Mouse (Mus musculus) spleen, postnatal 14 days (tissue): ENCODE data around the gene Fndc3c1.
"Not testable (repeated sequence)": the region's sequence is repeated elsewhere in the genome, so short reads cannot be mapped to it uniquely, and the experiment has no call there.

Experiments used
- DNase-seq, 2 experiments: peaks; one replicate each; pipeline ENCODE4 v3.0.0; 2021 to 2022; ENCODE audit warnings: low spot score in 2 of 2

Gene Fndc3c1

DNA sequence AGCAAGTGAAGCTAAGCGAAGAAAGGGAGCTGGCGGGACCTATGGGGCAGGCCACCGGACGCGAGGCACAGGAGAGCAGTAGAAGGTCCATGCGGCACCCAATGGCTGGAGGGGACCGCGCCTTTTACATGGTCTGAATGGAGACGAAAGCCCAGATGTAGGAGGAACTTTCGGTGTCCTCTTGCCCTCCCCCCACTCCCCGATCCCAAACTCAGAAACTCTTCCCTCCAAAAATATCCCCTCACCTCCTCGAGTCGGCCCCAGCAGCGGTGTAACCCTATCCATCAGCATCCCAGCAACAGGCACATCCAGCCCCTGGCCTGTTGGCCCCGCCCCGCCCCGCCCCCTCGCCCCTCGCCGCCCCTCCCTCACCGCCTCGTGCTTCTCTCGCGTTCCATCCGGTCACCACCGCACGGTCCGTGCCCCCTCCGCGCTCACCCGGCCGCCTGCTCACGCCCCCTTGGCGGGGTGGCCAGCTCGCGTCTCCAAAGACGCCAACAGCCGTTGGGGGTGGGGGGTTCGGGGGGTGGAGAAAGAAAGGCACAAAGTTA, at the start of gene Fndc3c1:
Fndc3c1 (minus strand) TSS at position 301 of the 551 bp plus-strand sequence.
- no peak for DNase-seq

GRCm38 (mm10) chrX:106486451-106486850, 1.2 kb upstream of the Fndc3c1 start:
- DNase-seq, result no peak

GRCm38 (mm10) chrX:106485671-106486070, 470 bp upstream of the Fndc3c1 start:
- no peak for DNase-seq

- not testable (repeated sequence) for DNase-seq
Measured at GRCm38 (mm10) chrX:106479891-106480290, 5.3 kb downstream of the Fndc3c1 start.

DNA sequence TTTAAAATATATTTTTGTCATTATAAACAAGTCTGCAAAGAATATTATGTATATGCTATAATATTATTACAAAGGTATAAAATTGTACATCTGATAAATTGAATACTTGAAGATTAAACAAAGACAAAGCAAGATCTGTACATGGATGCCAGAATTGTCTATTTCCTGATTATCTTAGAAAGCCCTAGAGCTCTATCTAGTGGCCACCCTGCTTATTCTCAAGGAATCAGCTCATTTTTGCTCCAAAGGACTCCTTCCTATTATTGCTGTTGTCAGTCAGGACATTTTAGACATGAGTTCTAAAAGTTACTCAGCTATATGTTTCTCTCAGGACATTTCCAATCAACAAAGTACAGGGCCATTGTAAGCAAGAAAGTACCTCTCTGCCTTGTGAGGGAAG, 99.9 kb downstream of the Fndc3c1 start:
- no peak for DNase-seq

DNA sequence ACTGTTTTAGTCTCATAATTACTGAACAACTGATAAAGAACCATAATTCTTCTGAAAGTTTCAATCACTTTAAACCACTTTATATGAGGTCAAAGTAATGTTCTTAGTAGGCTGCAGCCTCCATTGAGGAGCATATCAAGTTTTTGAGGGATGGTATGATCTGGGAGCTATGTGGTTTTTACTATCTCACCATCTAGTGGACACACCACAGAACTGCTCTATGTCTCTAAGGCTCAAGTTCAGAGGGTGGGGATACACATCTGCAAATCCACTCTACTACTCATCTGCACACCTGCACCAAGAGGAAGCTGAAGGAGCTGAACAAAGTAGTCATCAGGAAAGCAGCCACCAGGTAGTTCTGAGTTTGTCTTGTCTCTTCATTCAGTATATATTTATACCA, 104.6 kb downstream of the Fndc3c1 start:
- DNase-seq, result no peak
